Mouse (Mus musculus): ENCODE measurements around the gene 1700029H14Rik. TPM values are rescaled to one million over a fixed set of nuclear protein-coding genes. Genes with fewer than 3 reads are reported as not detected.
A peak's percentile ranks its signal among the peaks of the same experiment; 100 is the strongest.

The 1700029H14Rik gene
- polyA plus RNA-seq, 1 experiment from 2014 or later = not detected

DNA sequence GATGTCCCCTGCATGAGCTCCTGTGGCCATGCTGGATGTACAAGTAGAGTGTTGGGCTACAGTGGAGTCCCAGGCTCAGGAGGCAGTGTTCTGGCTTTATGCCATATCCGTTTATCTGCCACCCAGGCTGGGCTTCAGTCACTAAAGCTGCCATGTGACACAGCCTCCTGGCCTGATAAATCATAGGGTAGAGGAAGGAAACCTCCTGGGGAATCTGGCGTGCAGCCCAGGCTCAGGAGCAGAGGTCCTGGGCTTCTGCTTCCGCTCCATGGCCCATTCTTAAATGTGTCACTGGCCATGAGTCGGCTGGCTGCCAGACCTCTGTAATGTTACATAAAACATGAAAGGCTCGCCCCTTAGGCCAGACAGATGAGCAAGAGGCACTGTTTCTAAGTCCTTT lies 31.3 kb downstream of the 1700029H14Rik start:
- TF ChIP-seq CTCF (IDR thresholded peaks at IDR 0.05; ENCODE audit: low read depth) = no peak
- TF ChIP-seq EP300 (IDR thresholded peaks at IDR 0.05; ENCODE audit: low read depth) = peak; percentile 76
- DNase-seq = peak; percentile 68
- H3K4me2 ChIP-seq (ENCODE audit: low read depth, low read length) = no peak overlapping the region
- H3K4me3 ChIP-seq (ENCODE audit: low read depth, low read length) = no peak overlapping the region
- peak; percentile 84 for ATAC-seq
- peaks cover 6% of the 10 kb centered on the region for H3K4me1 ChIP-seq (ENCODE audit: insufficient read depth)
- 37% methylated on average over 5 of the region's 5 CpGs for WGBS (ENCODE audit: insufficient replicate concordance)
- no peak overlapping the region for H3K27ac ChIP-seq (ENCODE audit: low read depth)
- no peaks in the 10 kb centered on the region for H3K27me3 ChIP-seq (ENCODE audit: insufficient read depth, low read length)
- H3K36me3 ChIP-seq (replicated peaks; ENCODE audit: insufficient read depth, low read length) = no peaks in the 10 kb centered on the region
- no peak overlapping the region for H3K9ac ChIP-seq (replicated peaks)
- no peaks in the 10 kb centered on the region; the same call in 1 of the 2 replicates for H3K9me3 ChIP-seq (ENCODE audit: low read length)

DNA sequence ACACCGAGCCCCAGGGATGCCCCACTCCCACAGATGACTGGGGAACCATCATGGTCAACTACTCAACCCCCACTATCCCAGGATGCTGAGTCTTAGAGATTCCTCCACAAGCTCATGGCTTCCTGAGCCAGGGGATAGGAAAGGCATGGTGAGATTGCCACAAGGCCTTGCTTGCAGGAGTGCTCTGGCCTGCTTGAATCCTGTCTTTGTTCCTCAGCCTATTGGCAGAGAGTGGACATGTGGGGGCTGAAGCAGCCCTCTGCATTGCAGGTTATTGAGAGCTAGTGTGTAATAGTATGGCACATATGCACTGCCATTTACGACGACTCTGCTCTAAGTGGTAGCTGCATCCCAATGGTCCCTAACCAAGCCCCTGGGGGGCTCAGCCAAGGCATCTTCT lies 31.9 kb downstream of the 1700029H14Rik start:
- no peak for DNase-seq

DNA sequence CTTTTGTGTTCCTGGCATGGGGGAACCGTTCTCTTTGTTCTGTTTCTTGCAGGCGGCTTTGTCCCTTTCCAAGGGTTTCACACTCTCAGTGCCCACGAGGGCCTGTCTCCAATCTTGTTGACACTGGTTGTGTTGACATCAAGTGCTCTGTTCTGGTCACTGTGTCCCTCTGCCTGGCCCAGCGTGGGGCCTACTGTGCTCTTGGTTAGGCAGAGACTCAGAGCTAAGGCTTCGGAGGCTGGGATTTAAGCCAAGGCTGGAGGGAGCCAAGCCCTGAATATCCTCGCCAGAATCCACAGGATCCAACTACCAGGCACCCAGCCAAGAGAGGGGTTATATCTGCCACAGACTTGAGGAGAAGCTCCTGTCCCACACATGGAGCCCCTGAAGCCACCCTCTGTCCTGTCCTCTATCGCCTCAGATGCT lies 32.4 kb downstream of the 1700029H14Rik start:
- WGBS (ENCODE audit: insufficient replicate concordance) = 63% methylated on average over 7 of the region's 7 CpGs
- Histone ChIP-seq H3K4me1 (ENCODE audit: insufficient read depth) (peaks cover 6% of the 10 kb centered on the region), H3K27me3 (ENCODE audit: insufficient read depth, low read length) (no peaks in the 10 kb centered on the region), H3K27ac (ENCODE audit: low read depth) (no peak overlapping the region), H3K9me3 (ENCODE audit: low read length) (no peaks in the 10 kb centered on the region; the same call in 1 of the 2 replicates), H3K4me2 (ENCODE audit: low read depth, low read length) (no peak overlapping the region), H3K9ac (replicated peaks) (no peak overlapping the region), H3K4me3 (ENCODE audit: low read depth, low read length) (no peak overlapping the region), H3K36me3 (replicated peaks; ENCODE audit: insufficient read depth, low read length) (no peaks in the 10 kb centered on the region)
- ATAC-seq (no peak), DNase-seq (no peak)
- TF ChIP-seq CTCF (IDR thresholded peaks at IDR 0.05; ENCODE audit: low read depth) (no peak), EP300 (IDR thresholded peaks at IDR 0.05; ENCODE audit: low read depth) (no peak)

More for the DNA sequence above, 31.9 kb downstream of the 1700029H14Rik start:
- WGBS (ENCODE audit: insufficient replicate concordance) = 70% methylated on average over 3 of the region's 3 CpGs
- ATAC-seq = no peak
- Histone ChIP-seq H3K36me3 (replicated peaks; ENCODE audit: insufficient read depth, low read length) (no peaks in the 10 kb centered on the region), H3K4me2 (ENCODE audit: low read depth, low read length) (no peak overlapping the region), H3K9me3 (ENCODE audit: low read length) (no peaks in the 10 kb centered on the region; the same call in 1 of the 2 replicates), H3K27ac (ENCODE audit: low read depth) (no peak overlapping the region), H3K4me3 (ENCODE audit: low read depth, low read length) (no peak overlapping the region), H3K27me3 (ENCODE audit: insufficient read depth, low read length) (no peaks in the 10 kb centered on the region), H3K9ac (replicated peaks) (no peak overlapping the region), H3K4me1 (ENCODE audit: insufficient read depth) (peaks cover 6% of the 10 kb centered on the region)
- TF ChIP-seq CTCF (IDR thresholded peaks at IDR 0.05; ENCODE audit: low read depth) (no peak), EP300 (IDR thresholded peaks at IDR 0.05; ENCODE audit: low read depth) (no peak)

DNA sequence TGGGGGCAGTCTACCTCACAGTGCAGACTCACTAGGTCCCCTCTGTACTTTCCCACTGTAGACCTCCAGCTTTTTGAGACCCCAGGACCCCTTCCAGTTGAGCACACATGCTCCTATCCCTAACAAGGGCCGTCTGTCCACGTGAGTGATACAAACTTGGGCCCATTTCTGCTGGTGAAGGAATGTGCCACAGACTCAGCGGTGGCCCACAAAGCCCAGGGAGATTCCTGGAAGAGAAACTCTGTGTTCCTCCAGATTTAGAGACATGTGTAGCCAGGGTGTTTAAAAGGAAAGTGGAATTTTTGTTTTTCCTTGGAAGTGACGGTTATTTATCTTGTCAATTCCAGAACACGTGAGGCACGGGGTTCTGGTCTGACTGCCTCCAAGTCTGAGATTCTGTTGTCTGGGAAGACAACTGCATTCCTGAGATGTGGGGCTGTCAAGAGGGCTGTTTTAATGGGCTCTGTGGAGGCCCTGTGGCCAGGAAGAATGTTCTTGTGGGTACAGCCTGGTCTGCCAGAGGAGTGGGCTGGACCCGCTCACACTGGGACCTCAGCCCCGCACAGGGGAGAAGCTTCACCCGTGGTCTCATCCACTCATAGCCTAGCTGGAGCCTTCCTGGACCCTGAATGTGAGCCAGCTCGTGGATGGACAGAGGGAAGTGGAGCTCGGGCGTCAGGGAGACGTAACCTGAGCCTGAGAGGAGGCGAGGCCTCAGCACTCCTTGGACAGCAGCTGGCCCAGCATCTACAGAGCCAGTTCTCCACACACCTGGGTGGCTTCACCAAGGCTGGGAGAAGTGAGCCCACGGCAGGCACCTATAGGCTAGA lies 33.0 kb downstream of the 1700029H14Rik start:
- no peak overlapping the region for H3K4me3 ChIP-seq (ENCODE audit: low read depth, low read length)
- H3K9me3 ChIP-seq (ENCODE audit: low read length) = no peaks in the 10 kb centered on the region; the same call in 1 of the 2 replicates
- no peak for ATAC-seq
- 69% methylated on average over 15 of the region's 15 CpGs for WGBS (ENCODE audit: insufficient replicate concordance)
- H3K9ac ChIP-seq (replicated peaks) = no peak overlapping the region
- TF ChIP-seq EP300 (IDR thresholded peaks at IDR 0.05; ENCODE audit: low read depth) = no peak
- TF ChIP-seq CTCF (IDR thresholded peaks at IDR 0.05; ENCODE audit: low read depth) = no peak
- H3K4me2 ChIP-seq (ENCODE audit: low read depth, low read length) = no peak overlapping the region
- H3K27me3 ChIP-seq (ENCODE audit: insufficient read depth, low read length) = no peaks in the 10 kb centered on the region
- DNase-seq = no peak
- H3K27ac ChIP-seq (ENCODE audit: low read depth) = no peak overlapping the region
- H3K36me3 ChIP-seq (replicated peaks; ENCODE audit: insufficient read depth, low read length) = no peaks in the 10 kb centered on the region
- H3K4me1 ChIP-seq (ENCODE audit: insufficient read depth) = peaks cover 6% of the 10 kb centered on the region

DNA sequence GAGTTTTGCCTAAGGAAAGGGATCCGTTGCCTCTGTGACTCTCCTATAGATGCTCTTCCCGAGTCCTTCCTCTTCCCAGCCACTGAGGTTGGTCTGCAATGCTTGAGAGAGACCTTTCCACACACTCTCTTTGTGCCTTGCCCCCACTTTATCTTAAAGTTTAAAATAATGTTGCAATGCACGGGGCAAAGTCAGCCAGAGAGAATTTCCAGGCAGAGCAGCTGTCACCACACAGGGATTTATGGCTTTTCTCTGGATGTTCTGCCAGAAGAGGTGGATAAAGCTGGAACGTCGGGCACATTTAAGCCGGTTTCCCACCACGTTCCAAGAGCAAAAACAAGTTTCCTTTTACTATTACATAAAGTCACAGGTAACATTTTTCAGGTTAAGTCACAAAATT lies 40.9 kb downstream of the 1700029H14Rik start:
- H3K27ac ChIP-seq (ENCODE audit: low read depth) = no peak overlapping the region
- H3K9ac ChIP-seq (replicated peaks) = no peak overlapping the region
- H3K27me3 ChIP-seq (ENCODE audit: insufficient read depth, low read length) = no peaks in the 10 kb centered on the region
- no peak for DNase-seq
- no peak for ATAC-seq
- 60% methylated on average over 7 of the region's 7 CpGs for WGBS (ENCODE audit: insufficient replicate concordance)
- H3K36me3 ChIP-seq (replicated peaks; ENCODE audit: insufficient read depth, low read length) = no peaks in the 10 kb centered on the region
- no peak overlapping the region for H3K4me2 ChIP-seq (ENCODE audit: low read depth, low read length)
- no peak for TF ChIP-seq CTCF (IDR thresholded peaks at IDR 0.05; ENCODE audit: low read depth)
- no peak for TF ChIP-seq EP300 (IDR thresholded peaks at IDR 0.05; ENCODE audit: low read depth)
- H3K4me1 ChIP-seq (ENCODE audit: insufficient read depth) = no peaks in the 10 kb centered on the region
- H3K4me3 ChIP-seq (ENCODE audit: low read depth, low read length) = no peak overlapping the region
- no peaks in the 10 kb centered on the region for H3K9me3 ChIP-seq (ENCODE audit: low read length)

DNA sequence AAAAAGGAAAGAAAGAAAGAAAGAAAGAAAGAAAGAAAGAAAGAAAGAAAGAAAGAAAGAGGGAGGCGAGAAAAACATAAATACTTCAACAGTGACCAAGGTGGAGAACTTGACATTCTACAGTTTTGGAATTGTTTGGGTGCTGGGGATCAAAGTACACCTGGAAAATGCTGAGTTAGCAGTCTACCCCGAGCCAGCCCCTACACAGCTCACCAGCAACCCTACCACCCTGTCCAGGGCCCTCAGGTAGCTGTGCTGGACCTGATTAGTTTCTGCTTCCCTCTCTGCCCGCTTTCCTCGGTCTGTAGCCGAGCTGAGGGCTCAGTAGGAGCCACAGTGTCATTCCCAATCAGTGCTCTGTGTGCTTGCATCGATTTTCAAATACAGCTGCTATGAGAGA lies 41.9 kb downstream of the 1700029H14Rik start:
- DNase-seq = no peak
- no peak overlapping the region for H3K4me3 ChIP-seq (ENCODE audit: low read depth, low read length)
- no peak for ATAC-seq
- H3K27ac ChIP-seq (ENCODE audit: low read depth) = no peak overlapping the region
- 47% methylated on average over 6 of the region's 6 CpGs for WGBS (ENCODE audit: insufficient replicate concordance)
- no peaks in the 10 kb centered on the region for H3K9me3 ChIP-seq (ENCODE audit: low read length)
- no peaks in the 10 kb centered on the region for H3K4me1 ChIP-seq (ENCODE audit: insufficient read depth)
- H3K9ac ChIP-seq (replicated peaks) = no peak overlapping the region
- H3K4me2 ChIP-seq (ENCODE audit: low read depth, low read length) = no peak overlapping the region
- H3K36me3 ChIP-seq (replicated peaks; ENCODE audit: insufficient read depth, low read length) = no peaks in the 10 kb centered on the region
- H3K27me3 ChIP-seq (ENCODE audit: insufficient read depth, low read length) = no peaks in the 10 kb centered on the region
- no peak for TF ChIP-seq CTCF (IDR thresholded peaks at IDR 0.05; ENCODE audit: low read depth)
- no peak for TF ChIP-seq EP300 (IDR thresholded peaks at IDR 0.05; ENCODE audit: low read depth)

Data from liver, postnatal 0 days (tissue).